Mouse (Mus musculus): ENCODE measurements around the gene Tas1r1.

DNA sequence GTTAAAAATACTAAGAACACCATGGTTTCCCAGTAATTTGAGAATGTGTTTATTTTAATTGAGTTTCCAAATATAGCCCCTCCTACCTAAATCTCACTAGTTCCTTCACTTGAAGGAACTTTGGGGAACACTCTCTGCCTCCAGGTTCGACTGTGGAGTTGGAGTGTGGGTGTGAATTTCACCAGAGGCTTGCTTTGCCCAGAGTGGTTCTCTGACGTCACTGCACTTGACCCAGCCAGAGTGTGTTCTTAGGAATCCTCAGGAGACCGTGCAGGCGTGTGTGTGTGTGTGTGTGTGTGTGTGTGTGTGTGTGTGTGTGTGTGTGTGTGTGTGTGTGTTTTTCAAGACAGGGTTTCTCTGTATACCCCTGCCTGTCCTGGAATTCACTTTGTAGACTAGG, 37.5 kb downstream of the Tas1r1 start:
- TF ChIP-seq USF2 (IDR thresholded peaks at IDR 0.05; ENCODE audit: borderline replicate concordance in 1 of 2, insufficient read depth in 1 of 2, low read depth in 1 of 2, low read length in 2 of 2) (no peak), MAZ (IDR thresholded peaks at IDR 0.05; ENCODE audit: low read depth, low read length) (no peak), CTCF (IDR thresholded peaks at IDR 0.05 in 2 of 3, conservative IDR thresholded peaks at IDR 0.05 in 1 of 3; ENCODE audit: control insufficient read depth in 1 of 3, insufficient read depth in 1 of 3, low read depth in 2 of 3, low read length in 3 of 3, poor library complexity in 1 of 3, severe bottlenecking in 1 of 3) (no peak), RCOR1 (IDR thresholded peaks at IDR 0.05; ENCODE audit: low read depth, low read length) (no peak), CHD1 (IDR thresholded peaks at IDR 0.05; ENCODE audit: low read depth, low read length) (no peak), EP300 (IDR thresholded peaks at IDR 0.05; ENCODE audit: low read depth in 1 of 2, low read length in 2 of 2) (no peak), ZNF384 (IDR thresholded peaks at IDR 0.05; ENCODE audit: low read depth, low read length) (no peak)
